Mouse (Mus musculus): Measurements from ENCODE around the gene Dnah11.

DNA sequence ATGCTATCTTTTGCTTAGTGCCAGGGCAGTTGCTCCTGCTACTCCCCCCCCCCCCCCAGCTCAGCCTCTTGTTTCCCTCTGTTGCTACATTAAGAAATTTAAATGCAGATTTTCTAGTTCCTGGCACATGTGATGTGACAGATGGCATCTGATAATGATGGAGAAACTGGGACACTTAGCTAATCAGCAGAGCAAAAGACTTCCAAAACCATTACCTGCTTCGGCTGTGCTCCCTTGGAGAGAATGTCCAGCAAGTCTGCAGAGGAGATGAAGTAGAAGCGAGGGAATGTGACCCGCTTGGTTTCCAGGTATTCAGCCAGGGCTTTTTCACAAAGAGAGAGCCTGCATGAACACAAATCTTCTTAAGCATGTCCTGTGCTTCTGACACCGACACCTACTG is 94.3 kb downstream of the Dnah11 start:
- no peak for TF ChIP-seq CTCF (conservative IDR thresholded peaks at IDR 0.05; ENCODE audit: low read length)
- no peak for TF ChIP-seq NANOG (IDR thresholded peaks at IDR 0.05; ENCODE audit: borderline replicate concordance, low read length)
- TF ChIP-seq POU5F1 (IDR thresholded peaks at IDR 0.05; ENCODE audit: borderline replicate concordance, low read length) = no peak

Measured in E14TG2a.4 (cell line).